Mouse (Mus musculus) liver, embryonic 14.5 days (tissue): ENCODE data around the gene Usp1. TPM values are rescaled to one million over a fixed set of nuclear protein-coding genes. Genes with fewer than 3 reads are reported as not detected.

Source experiments
- ATAC-seq: fragments of 200-750 bp; cut with Nextera tagmentation; 2 replicates; pipeline ENCODE4 v1.8.0; 2017; ENCODE audit warnings: moderate number of reproducible peaks, mild to moderate bottlenecking, moderate library complexity; ENCODE audit not compliant: insufficient read depth
- DNase-seq, 3 experiments: peaks; one replicate each; pipeline ENCODE4 v3.0.0-alpha.2; 2012 to 2013; ENCODE audit warnings: low read depth in 3 of 3, low spot score in 3 of 3
- H3K27ac ChIP-seq: fragments of 300-500 bp; sonication (generic); 2 replicates; pipeline ENCODE4 v1.5.1; 2014; ENCODE audit warnings: moderate library complexity, mild to moderate bottlenecking, control low read depth, inconsistent platforms
- H3K27me3 ChIP-seq: fragments of 300-500 bp; sonication (generic); 2 replicates; pipeline ENCODE4 v1.6.1; 2014; ENCODE audit warnings: mild to moderate bottlenecking, low read length, moderate library complexity; ENCODE audit not compliant: control insufficient read depth, insufficient read depth
- H3K36me3 ChIP-seq: fragments of 300-500 bp; sonication (generic); replicated peaks from 2 replicates; pipeline ENCODE4 v1.6.1; 2014; ENCODE audit warnings: low read depth; ENCODE audit not compliant: control insufficient read depth, insufficient read depth
- H3K4me1 ChIP-seq, 2 experiments: fragments of 200-500 bp in 1 of 2; fragments of 300-500 bp in 1 of 2; sonication (generic) in 1 of 2; replicated peaks; 2 replicates each; pipeline ENCODE4 v1.6.1; 2012 to 2014; ENCODE audit warnings: antibody characterized with exemption in 1 of 2, inconsistent platforms in 1 of 2, low read length in 1 of 2; ENCODE audit not compliant: control insufficient read depth in 2 of 2, insufficient read depth in 2 of 2
- H3K4me2 ChIP-seq: fragments of 300-500 bp; sonication (generic); 2 replicates; pipeline ENCODE4 v1.6.1; 2014; ENCODE audit warnings: low read depth, mild to moderate bottlenecking, control low read depth, moderate library complexity
- H3K4me3 ChIP-seq, 2 experiments: fragments of 200-500 bp in 1 of 2; fragments of 300-500 bp in 1 of 2; sonication (generic) in 1 of 2; 2 replicates each; pipeline ENCODE4 v1.5.1; 2012 to 2014; ENCODE audit warnings: low read depth in 2 of 2, low read length in 2 of 2, mild to moderate bottlenecking in 2 of 2, control low read depth in 1 of 2, inconsistent platforms in 1 of 2, moderate library complexity in 1 of 2; ENCODE audit not compliant: insufficient read depth in 1 of 2
- H3K9ac ChIP-seq: fragments of 300-500 bp; sonication (generic); replicated peaks from 2 replicates; pipeline ENCODE4 v1.6.1; 2014; ENCODE audit warnings: mild to moderate bottlenecking, control low read depth, moderate library complexity
- H3K9me3 ChIP-seq: fragments of 300-500 bp; sonication (generic); 2 replicates; pipeline ENCODE4 v1.6.1; 2016; ENCODE audit warnings: low read length, mixed read lengths; ENCODE audit not compliant: control insufficient read depth
- CTCF ChIP-seq: IDR thresholded peaks from 2 replicates; pipeline ENCODE4 v1.5.1; 2016; ENCODE audit warnings: antibody characterized with exemption, low read depth, control low read depth
- EP300 ChIP-seq: IDR thresholded peaks from 2 replicates; pipeline ENCODE4 v1.6.1; 2016; ENCODE audit warnings: antibody characterized with exemption, low read depth
- WGBS: fragments of 180-500 bp; shearing (Covaris S2); extraction: QIAGEN DNeasy Blood & Tissue Kit; methylation state at CpG from one replicate; pipeline ENCODE4 v1.1.7; 2014; ENCODE audit not compliant: insufficient replicate concordance; 5-methylcytosine and 5-hydroxymethylcytosine counted together
- polyA plus RNA-seq, 2 experiments: library from polyadenylated mRNA; depleted of rRNA in 1 of 2; stranded (reverse) in 1 of 2; unstranded in 1 of 2; fragments of >200 nt; fragmentation: Nextera tagmentation in 1 of 2; extraction: Ambion mirVana in 1 of 2; gene quantifications; 2 replicates each; pipeline versions ENCODE4 v1.2.1 to v1.2.3; 2012 to 2014

Usp1 gene
- 25.0 and 29.6 TPM in 2 replicates for polyA plus RNA-seq (2012; rRNA removed)
- 73.6 and 88.4 TPM in 2 replicates for polyA plus RNA-seq (2014; fragmentation: Nextera tagmentation; extraction: Ambion mirVana)

DNA sequence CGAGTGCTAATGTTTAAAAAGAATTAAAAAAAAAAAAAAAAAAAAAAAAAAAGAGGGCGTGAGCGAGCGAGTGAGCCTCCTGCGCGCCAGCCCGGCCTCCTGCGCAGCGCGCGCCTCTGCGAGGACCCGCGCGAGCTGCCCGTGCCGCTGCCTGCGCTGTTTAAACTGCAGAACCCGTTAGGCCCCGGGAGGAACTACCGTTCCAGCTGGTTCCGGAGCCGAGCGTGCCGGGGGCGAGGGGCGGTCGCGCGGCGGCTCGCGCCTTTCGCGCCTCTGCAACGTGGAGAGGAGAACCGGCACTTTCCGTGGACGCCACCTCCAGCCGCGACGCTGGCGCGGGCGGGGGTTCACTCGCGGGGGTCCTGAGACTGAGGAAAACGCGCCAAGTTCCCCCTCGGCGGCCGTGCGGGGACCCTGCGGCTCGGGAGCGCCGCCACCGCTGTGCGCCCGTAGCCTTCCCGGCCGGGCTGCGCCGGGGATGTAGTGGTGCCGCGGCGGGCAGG lies at the start of gene Usp1:
Usp1 (plus strand) TSS at position 243 of the 503 bp plus-strand sequence.
- H3K9ac ChIP-seq: peak within 1 kb of the TSS; percentile 90
- no peak for DNase-seq
- H3K4me1 ChIP-seq: peaks cover 6 to 10% of the 10 kb centered on the region in 2 experiments; a peak in 3 of 4 replicates
- TF ChIP-seq EP300 (peak; percentile 45; the same call in 1 of the 2 replicates), CTCF (no peak)
- H3K9me3 ChIP-seq: no peaks in the 10 kb centered on the region
- peaks cover 2% of the 10 kb centered on the region for H3K36me3 ChIP-seq
- under 1% methylated on average over 66 of the region's 67 CpGs for WGBS
- ATAC-seq: peak; percentile 69
- peak within 1 kb of the TSS; percentile 88 to 95 for H3K4me3 ChIP-seq
- H3K4me2 ChIP-seq: peak within 1 kb of the TSS; percentile 91
- peak within 1 kb of the TSS; percentile 92 for H3K27ac ChIP-seq
- no peaks in the 10 kb centered on the region for H3K27me3 ChIP-seq

DNA sequence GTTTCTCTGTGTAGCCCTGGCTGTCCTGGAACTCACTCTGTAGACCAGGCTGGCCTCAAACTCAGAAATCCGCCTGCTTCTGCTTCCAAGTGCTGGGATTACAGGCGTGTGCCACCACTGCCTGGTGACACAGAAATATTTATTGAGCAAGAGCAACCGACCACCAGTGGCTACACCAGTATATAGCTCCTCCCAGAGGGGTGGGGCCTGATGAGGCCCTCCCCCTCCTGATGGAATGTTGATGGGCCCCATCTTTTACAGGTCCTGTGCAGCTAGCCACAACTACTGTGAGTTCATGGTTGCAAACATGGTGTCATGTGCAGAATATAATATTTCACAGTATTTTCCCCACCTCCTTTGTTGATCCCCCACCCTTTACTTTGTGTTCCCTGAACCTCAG lies 40.9 kb upstream of the Usp1 start:
- Histone ChIP-seq H3K4me3 (no peak overlapping the region), H3K36me3 (no peaks in the 10 kb centered on the region), H3K9me3 (no peaks in the 10 kb centered on the region), H3K4me2 (no peak overlapping the region), H3K4me1 (no peaks in the 10 kb centered on the region), H3K27me3 (no peaks in the 10 kb centered on the region), H3K27ac (no peak overlapping the region), H3K9ac (no peak overlapping the region)
- WGBS: 34% methylated on average over 3 of the region's 3 CpGs
- TF ChIP-seq CTCF: no peak
- TF ChIP-seq EP300: no peak
- no peak for DNase-seq
- ATAC-seq: no peak

DNA sequence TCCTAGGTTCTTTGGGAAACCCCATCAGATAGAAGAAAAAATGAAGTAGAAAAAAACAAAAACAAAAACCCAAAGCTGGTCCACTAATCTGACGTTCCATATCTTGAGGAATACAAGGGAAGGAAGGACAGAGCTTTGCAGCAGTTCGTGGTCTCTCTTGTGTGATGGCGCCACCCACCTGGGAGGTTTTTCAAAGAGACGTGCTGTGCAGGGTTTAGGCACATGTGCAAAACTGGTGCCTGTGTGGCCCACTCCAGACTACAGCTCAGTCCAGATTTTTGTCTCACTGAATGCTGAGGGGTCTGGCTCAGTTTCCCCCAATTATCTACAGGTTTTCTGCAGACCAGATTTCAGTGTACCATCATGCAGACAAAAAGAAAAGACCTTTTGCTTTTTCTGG lies 37.2 kb upstream of the Usp1 start:
- no peak for TF ChIP-seq EP300
- no peak for TF ChIP-seq CTCF
- H3K4me3 ChIP-seq: no peak overlapping the region
- ATAC-seq (no peak), DNase-seq (no peak)
- WGBS: 46% methylated on average over 4 of the region's 4 CpGs
- no peak overlapping the region for H3K27ac ChIP-seq
- H3K9ac ChIP-seq: no peak overlapping the region
- no peaks in the 10 kb centered on the region for H3K27me3 ChIP-seq
- H3K4me1 ChIP-seq: no peaks in the 10 kb centered on the region
- no peak overlapping the region for H3K4me2 ChIP-seq
- no peaks in the 10 kb centered on the region for H3K36me3 ChIP-seq
- no peaks in the 10 kb centered on the region for H3K9me3 ChIP-seq

DNA sequence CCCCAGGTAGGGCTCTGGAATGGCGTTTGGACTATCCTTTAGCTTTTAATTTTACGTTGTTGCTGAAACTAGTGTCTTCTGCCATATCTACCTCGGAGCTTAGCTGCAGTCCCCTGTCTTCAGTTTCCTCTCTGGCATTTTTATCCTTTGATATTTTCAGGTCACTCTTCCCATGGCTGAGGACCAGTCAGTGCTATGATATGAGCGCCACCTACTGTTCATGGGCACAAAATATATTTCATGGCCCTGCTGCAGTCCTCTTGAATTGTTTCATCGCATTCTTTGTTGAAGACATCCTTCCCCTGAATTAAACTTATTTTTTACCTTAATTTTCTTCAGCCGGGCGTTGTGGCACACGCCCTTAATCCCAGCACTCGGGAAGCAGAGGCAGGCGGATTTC lies 36.5 kb upstream of the Usp1 start:
- H3K27ac ChIP-seq: no peak overlapping the region
- no peak overlapping the region for H3K9ac ChIP-seq
- 13% methylated on average over 10 of the region's 10 CpGs for WGBS
- no peaks in the 10 kb centered on the region for H3K27me3 ChIP-seq
- no peaks in the 10 kb centered on the region for H3K4me1 ChIP-seq
- DNase-seq (peak in 1 of 3 experiments; percentile 3), ATAC-seq (no peak)
- H3K9me3 ChIP-seq: no peaks in the 10 kb centered on the region
- H3K36me3 ChIP-seq: no peaks in the 10 kb centered on the region
- no peak overlapping the region for H3K4me2 ChIP-seq
- TF ChIP-seq EP300: no peak
- TF ChIP-seq CTCF: peak; percentile 63
- H3K4me3 ChIP-seq: no peak overlapping the region

DNA sequence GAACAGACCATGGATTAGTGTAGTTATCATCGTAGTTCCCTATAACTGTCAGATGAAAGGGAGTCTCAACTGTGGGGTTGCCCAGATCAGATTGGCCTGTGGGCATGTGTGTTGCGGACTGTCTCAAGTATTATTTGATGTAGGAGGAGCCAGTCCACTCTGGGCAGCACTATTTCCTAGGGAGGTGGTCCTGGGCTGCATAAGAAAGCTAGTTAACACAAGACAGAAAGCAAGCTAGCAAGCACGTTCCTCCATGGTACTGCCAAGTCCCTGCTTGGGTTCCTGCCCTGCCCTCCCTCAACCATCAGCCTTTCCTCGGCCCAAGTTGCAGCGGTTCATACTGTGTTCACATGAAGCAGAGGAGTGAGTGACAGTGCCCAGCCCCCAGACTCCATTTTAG lies 13.4 kb upstream of the Usp1 start:
- no peak for DNase-seq
- Histone ChIP-seq H3K4me2 (no peak overlapping the region), H3K27ac (no peak overlapping the region), H3K27me3 (no peaks in the 10 kb centered on the region), H3K4me3 (no peak overlapping the region), H3K9me3 (no peaks in the 10 kb centered on the region), H3K9ac (no peak overlapping the region), H3K4me1 (no peaks in the 10 kb centered on the region), H3K36me3 (no peaks in the 10 kb centered on the region)
- no peak for ATAC-seq
- TF ChIP-seq EP300 (no peak), CTCF (no peak)
- 69% methylated on average over 5 of the region's 5 CpGs for WGBS
